Mouse (Mus musculus): ENCODE data around the gene Pgpep1l.
"Not testable (repeated sequence)": the region's sequence is repeated elsewhere in the genome, so short reads cannot be mapped to it uniquely, and the experiment has no call there.

Pgpep1l gene

DNA sequence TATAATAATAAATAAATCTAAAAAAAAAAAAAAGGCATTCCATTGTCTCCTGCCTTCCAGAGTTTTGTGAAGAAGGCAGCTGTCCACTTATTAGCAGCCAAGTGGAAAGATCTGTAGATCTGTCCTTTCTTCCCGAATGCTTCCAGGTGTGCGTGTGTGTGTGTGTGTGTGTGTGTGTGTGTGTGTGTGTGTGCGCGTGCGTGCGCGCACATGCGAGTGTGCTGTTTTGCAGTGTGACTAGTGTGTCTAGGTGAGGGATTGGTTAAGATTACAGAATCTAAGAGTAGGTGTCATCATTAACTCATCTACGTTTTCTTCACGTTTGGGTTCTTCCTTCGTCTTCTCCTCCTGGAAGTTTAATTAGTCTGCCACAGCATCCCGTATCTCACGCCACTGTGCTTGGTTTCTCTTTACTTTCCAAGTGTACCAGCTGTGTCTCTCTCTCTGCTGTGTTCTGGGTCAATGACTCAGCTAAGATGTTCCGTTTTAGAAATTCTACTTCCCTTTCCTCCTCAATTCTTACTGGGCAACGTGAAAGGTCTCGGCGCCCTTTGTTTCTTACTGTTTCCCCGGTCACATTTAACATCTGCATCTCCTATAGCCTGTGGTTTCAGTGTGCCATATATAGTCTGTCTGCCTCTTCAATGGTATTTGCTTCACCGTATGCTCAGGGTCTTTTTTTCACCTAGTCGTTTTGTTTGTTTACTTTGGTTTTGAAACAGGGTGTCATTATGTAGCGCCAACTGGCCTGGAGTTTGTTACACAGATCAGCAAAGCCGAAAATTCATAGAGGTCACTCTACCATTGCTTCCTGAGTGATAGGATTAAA is 18.5 kb upstream of the Pgpep1l start:
- no peak for DNase-seq (ENCODE audit: low spot score)

DNA sequence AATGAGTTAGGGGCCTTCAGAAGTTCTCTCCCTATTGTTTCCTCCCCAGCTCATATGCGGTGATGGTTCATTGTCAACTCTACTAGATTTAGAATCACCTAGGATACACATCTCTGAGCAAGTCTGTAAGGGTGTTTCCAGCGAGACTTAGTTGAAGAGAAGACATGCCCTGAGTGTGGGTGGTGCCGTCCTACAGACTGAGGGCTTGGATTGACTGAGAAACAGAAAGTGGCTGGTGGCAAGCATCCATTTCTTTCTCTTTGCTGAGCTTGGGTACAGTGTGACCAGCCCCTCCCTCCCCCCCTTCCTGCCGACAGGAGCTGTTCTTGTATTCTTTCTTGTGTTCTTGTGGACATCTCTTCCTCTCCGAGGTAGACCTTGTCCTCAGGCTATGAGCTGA is 17.3 kb upstream of the Pgpep1l start:
- DNase-seq (ENCODE audit: low spot score), result no peak

DNA sequence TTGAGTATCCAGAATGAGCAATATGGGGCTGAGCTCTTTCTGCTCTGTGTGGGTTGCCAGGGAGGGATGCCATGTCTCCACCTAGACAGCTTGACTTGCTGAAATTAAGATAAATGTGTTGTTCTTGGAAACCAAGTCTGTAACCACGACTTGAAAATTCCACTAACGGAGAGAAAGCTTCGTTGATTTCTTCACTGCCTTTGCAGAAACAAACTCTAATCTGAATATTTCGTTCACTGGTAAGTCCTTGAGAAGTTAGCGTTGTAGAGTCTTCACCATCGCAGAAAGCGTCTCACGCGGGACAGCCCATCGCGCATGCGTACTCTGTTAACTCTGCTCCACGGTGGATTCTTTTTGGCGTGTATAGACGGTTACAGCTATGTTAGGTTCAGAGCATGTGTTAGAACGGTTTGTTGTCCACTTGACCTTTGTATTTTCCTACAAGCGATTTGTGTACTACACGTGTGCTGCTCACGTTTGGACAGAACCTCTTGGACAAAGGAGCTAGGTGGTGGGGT is 16.4 kb upstream of the Pgpep1l start:
- DNase-seq (ENCODE audit: low spot score), result no peak

DNA sequence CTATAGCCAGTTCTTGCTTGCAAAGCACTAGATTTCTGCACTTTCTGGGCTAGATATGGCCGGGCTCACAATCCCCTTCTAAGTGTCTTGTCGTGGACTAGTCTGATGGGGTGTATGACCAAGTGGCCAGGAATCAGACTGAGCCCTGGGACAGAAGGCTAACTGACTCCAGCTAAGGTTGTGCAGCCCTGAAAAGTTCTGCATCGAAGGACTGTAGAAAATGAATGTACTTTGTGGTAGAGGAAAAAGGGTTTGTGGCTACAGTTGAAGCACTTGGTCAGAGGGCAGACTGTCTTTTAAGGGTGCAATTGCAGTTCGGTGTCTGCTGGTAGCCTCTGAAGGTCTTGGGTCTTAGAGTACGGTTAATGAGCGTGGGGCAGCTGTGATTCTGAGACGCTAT is 15.4 kb upstream of the Pgpep1l start:
- no peak for DNase-seq (ENCODE audit: low spot score)

DNA sequence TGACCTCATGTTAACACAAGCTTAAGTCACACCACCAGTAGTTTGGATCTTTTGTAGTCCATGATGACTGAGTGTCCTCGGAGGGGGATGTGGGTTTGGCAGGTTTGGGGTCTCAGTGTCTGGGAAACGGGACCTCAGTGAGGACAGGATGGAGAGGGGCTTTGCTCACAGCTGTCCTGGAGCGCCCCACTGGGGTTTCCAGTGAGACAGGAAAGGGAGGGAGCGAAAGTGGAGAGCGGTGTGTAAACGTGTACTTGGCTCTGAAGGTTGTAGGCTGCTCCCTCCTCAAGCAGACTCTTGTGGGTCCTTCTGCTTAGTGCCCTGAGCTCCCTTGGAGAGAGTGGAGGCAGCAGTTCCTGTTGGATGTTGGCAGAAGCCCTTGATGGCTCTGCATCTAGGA is 14.9 kb upstream of the Pgpep1l start:
- no peak for DNase-seq (ENCODE audit: low spot score)

DNA sequence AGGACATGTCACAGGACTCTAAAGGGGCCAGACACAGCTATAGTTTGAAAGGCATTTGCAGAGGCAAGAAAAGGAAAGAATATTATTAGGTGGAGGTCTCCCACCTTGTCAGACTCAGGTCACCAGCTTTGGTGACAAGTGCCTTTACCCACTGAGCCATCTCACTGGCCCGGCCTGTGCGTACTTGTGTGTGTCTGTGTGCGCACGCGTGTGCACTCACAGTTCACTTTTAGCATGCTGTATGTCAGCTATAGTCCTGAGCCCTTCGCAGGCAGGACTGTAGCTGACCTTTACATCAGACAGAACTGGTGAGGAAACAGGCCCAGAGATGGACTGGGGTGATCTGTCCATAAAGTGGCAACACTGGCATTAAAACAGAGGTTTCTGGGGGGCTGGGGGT is 14.4 kb upstream of the Pgpep1l start:
- DNase-seq (ENCODE audit: low spot score), result no peak

DNA sequence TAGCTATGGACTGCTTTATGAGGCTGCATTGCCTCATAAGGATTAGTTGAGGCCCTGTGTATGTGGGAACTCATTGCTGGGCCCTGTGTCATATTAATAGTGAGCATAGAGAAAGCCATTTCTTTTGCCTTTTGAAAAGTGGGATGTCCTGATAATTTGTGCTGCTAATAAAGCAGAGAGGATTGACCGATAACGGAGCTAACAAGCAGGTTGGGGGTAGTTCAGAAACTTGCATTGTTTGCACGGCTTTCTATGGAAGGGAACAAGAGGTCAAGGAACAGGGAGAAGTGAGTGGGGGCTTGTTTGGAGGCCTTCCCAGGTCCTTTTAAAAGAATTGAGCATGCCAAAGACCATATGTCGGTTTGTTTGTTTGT is 13.9 kb upstream of the Pgpep1l start:
- DNase-seq (ENCODE audit: low spot score), result no peak

DNA sequence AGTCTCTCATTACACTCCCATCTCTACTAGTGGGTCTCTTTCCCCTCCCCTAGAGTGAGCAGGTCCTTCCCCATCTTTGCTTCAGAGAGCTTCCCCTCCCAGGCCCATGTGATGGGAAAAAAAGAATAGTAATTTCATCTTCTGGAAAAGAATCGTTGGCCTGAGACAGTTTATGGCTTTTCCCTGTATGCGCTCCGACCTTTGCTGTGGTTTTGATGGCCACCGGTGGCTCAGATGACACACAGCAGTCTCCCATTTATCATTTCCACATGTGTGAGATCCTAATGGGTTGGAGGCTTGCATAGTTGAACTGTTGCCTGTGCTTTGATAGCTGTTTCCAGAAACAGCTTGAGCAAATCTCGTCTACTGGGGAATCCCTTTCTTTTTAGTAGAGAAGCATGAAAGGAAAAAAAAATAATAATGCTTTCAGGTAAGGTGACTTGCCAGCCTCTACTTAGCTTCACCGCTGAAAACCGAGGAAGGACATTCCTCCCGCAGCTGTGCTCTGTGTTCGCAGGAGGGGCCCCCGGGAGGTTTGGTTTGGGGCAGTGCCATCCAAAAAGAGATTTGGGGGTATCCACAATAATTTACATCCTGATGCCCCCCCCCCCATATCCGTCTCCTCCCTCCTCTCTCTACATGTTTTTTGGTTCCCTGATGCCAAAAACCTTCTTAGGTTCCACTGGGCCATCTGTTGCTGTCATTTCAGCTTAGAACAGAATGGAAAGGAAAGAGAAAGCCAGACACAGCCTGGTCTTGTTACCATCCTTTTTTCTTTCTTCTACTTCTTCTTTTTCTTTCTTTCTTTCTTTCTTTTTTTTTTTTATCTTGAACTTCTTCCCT is 13.2 kb upstream of the Pgpep1l start:
- no peak for DNase-seq (ENCODE audit: low spot score)

DNA sequence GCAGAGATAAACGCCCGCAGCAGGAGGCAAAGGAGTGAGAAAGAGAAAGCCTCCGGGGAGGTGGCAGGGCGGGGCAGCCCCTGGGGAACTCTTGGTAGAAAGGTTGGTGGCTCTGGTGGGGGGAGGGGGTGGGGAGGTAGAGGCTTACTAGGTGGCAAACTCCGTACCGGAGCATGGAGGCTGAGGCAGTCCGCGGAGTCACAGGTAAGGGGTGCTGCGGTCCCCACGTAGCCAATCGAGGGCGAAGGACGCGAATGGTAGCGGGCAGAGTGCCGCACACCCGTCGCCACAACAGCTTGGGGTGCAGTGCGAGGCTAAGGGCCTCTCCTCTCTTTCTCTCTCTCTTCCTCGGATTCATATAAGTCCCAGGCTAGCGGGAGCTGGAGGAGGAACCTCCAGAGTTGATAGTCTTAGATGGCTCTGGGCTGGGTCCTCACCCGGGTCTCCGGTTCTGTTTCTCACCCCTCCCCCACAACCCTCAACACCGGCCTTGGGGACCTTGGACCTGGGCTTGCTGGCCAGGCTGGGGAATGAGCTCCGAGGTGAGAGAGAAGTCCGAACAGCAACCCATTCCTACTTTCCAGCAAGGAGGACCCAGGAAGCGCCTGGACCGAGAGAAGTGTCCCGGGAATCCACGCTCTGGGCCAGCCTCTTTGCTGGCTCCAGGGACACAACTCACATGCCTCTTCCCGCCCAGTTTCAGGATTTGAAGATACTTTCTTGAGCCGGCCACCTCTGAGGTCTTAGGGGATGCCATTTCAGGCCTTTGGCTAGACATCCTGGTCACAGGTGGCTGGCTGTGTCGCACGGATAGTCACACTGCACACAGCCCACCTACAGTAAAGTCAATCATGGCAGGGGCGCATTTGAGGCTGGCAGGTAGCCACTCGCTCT is 12.1 kb upstream of the Pgpep1l start:
- no peak for DNase-seq (ENCODE audit: low spot score)

DNA sequence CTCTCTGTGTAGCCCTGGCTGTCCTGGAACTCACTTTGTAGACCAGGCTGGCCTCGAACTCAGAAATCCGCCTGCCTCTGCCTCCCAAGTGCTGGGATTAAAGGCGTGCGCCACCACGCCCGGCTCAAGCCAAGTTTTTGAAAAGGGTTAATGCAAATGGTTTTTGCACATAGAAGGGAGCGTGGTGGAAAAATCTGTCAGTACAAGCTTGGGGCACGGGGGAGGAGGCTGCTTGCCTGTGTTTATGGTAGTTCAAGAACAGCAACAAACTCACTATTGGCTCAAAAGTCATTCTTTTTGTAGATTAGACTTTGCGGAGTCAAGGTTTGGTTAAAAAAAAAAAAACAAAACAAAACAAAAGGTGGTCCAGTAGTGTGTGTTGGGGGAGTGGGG is 11.4 kb upstream of the Pgpep1l start:
- not testable (repeated sequence) for DNase-seq (ENCODE audit: low spot score)

DNA sequence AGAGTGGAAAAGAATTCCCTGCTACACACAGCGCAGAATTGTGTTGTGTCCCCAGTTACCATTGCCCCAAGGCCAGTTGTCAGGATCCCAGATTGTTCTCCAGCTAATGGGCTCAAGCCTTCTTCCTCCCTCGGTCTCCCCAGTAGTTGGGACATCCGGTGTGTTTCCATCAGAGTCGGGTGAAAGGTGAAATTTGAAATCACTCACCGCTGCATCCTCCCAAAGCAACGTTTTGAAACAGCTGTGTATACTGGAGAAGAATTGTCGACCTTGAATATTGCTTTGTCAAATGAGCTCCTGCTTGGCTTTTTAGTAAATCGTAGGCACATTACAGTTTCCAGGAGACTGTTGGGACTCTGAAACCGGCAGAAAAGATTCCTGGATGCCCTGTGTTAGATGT is 10.9 kb upstream of the Pgpep1l start:
- DNase-seq (ENCODE audit: low spot score), result no peak

DNA sequence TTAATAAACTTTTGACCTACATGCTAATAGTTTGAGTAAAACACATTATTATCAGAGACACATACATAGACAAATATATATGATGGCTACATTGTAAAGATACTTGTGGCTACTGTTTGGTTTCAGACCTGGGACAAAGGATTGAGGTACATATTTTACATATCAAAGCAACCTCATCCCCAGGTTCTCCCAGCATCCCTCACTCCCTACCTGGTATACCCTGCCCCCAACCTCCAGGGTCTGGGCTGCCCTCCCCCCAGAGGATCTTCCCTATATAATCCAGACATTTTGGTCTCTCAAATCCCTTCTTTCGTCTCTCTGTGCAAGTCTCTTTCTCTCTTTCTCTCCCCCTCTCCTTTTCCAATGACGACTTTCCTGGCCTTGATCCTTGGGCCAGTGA is 10.2 kb upstream of the Pgpep1l start:
- DNase-seq (ENCODE audit: low spot score), result no peak

DNA sequence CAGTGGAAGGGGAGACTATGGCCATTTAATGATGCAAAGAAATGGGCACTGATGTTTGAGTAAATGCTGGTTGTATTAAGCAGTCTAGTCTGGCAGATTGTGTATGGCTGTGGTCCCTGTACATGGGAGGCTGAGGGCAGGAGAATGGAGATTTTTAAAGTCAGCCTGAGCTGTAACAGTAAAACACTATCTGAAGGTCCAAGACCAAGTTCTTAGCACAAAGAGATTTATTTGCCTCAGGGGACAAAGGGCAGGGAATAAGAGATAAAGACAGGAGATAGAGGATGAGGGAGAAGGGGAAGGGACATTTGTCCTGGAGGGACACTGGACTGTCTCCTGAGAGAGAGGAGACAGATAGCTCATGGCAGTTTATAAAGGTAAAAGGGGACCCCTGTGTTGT is 9.5 kb upstream of the Pgpep1l start, which contains the start of gene Fam169b:
TSS of gene Fam169b (plus strand) at position 325 of the 400 bp plus-strand sequence.
- DNase-seq (ENCODE audit: low spot score), result no peak

DNA sequence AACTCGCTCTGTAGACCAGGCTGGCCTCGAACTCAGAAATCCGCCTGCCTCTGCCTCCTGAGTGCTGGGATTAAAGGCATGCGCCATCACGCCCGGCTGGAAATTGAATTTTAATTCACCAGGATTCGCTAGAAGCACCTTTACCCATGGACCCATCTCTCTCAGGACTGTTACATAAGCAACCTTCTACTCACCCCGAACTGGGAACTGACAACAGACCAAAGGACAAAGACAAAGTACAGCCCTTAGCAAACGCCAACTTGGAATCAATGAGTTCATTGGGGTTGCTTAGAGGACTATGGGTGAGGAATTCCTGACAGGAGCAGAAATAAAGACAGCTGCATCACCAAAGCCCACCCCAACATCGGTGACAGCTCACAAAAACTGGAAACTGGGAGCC is 8.6 kb upstream of the Pgpep1l start:
- no peak for DNase-seq (ENCODE audit: low spot score)

DNA sequence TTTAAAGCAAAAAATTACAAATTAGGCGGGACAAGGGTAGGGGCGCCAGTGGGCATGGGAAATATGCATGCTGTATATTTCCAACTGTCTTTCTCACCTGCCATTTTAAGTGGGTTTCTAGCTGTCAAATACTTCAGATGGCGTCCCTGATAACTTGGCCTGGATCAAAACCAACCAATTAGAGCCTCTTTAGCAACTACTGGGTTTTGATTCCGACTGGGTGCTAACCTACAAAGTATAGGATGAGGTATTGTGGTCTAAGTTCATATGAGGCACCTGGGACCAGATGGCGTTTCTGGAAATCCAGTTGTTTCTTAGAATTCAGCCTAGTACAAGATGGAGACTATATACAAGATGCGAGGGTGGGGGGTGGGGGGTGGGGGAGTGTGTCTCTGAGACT is 7.8 kb upstream of the Pgpep1l start:
- DNase-seq (ENCODE audit: low spot score), result no peak

DNA sequence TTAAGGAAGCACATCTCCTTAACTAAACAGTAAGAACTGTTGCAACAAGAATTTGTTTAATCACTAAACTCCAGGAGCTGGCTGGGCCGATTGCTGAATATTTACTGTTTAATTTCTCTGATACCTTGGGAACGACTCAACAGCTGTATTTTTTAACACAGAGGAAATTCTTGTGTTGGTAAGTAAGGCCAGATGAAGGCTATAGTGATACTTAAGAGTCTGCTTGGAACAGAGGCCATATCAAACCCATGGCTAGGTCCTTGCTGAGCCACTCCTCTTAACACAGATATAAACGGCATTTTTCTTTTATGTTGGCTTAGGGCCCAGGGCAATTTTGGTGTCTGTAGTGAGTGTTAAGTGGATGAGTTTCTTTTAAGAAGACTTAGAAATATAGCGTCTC is 6.5 kb upstream of the Pgpep1l start:
- no peak for DNase-seq (ENCODE audit: low spot score)

DNA sequence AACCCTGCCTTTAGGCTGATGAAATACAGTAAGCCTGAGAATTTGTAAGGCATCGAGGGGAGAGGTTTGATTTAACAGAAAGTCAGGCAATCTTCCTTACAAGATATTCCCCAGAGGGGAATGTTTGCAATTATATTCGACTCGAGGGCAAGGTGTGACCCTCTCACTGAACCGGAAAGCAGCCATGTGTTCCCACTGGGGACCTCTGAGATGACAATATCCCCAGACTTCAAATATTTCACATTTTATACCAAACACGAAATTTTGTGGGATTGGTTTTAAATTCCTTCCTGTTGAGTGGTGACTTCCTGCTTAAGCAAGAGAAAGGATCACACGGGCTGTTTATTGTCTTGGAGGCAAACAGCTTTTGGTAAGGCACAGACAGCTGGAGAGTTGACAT is 2.7 kb upstream of the Pgpep1l start:
- DNase-seq (ENCODE audit: low spot score), result no peak

DNA sequence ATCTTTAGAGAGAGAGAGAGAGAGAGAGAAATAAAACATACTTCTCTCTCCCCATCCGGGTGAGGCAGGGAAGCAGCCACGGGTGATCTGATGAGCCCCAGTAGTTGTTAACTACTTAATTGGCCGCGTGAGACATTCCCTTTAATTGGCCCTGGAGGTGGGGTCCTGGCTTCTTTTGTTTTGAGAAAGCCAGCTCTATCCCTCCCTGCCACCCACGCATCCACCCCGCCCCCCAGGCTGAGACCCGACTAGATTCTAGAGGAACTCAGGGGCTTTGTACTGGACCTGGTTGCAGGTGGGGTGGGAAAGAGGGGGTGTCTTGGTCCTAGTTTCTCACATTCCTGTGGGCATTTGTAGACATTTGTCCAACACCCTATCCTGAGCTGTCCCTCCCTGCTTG is 1.4 kb upstream of the Pgpep1l start:
- DNase-seq (ENCODE audit: low spot score), result no peak

DNA sequence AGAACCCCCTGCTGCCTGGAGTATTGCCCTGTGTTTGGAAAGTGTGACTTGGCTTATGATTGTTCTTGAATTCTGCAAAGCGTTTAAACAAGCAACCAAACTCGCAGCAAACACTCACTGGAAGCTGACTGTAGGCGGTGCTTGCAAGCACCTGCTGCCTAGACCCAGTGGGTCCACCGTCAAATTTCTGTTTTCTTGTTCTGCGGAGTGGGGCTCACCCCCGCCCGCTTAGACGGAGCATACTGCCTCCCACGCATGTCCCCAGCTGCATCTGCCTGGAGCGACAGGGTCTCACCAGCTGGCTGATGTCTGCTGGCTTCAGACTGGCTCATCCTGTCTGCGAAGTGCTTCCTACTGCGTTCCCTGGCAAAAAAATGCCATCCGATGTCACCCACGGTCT is 498 bp upstream of the Pgpep1l start:
- peak; percentile 86 for DNase-seq (ENCODE audit: low spot score)

DNA sequence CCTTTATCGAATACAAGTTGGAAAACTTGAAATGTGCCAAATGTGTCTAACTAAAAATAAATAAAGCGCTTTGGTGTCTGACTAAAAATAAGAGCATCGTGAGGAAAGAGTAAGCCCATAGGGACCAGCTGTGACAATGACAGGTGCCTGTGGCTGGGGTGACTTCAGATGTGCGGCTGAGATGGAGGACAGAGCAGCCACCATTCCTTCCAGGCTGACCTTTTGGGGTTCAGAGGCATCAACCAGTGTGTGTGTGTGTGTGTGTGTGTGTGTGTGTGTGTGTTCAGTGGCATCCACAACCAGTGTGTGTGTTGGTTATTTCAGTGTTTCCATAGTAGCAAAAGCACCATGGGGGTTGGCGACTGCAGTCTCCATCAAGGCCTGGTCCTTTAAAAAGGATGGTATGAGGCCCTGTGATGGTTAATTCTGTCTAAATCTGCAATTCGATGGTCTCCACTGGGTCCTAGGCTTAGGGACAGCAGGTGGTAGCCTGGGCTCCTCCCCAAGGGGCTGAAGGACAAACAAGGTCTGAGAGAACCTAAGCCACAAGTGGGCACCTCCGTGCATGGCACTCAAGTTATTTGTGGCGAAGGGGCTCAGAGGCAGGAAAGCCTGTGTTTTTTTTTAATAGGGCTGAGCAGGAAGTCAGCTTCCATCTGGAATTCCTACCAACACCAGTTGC is 546 bp downstream of the Pgpep1l start:
- no peak for DNase-seq (ENCODE audit: low spot score)

DNA sequence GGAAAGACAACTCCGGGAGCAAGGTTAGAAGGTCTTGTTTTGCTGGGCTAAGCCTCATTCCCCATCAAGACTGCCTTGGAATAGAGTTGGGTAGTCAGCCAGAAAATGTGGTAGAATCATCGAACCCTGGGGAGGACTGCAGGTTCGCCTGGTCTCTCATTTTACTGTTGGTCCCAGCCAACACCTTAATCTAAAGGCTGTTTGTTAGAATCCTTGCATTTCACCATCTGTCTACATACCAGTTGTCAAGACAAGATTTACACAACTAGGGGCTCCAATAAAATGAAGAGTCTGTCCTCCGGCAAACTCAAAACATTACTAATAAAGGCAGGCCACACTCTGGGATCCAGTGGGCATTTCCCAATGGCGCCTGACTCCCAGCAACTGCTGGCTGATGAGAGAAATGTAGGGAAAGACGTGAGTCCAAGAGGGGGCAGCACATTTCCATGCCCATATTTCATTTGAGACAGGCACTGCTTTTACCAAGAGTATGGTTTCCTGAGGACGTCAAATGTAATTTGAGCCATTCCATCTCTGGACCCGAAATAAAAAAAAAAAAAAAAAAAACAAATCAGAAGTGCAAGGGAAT is 1.3 kb downstream of the Pgpep1l start:
- DNase-seq (ENCODE audit: low spot score), result no peak

Measured in layer of hippocampus, adult 11-12 months (tissue).